Mouse (Mus musculus) G1E (cell line): ENCODE measurements around the gene Bmp10. TPM values are rescaled to one million over a fixed set of nuclear protein-coding genes. Genes with fewer than 3 reads are reported as not detected.
A peak's percentile ranks its signal among the peaks of the same experiment; 100 is the strongest.

Experiments used
- ATAC-seq: 2 replicates; pipeline ENCODE4 v1.8.0; 2016; ENCODE audit warnings: mild to moderate bottlenecking; ENCODE audit not compliant: insufficient number of reproducible peaks, poor library complexity, low FRiP score, severe bottlenecking; ENCODE audit errors: extremely low read depth
- DNase-seq: peaks from one replicate; pipeline ENCODE4 v3.0.0; 2012; ENCODE audit warnings: low spot score
- H3K27me3 ChIP-seq: 2 replicates; pipeline ENCODE4 v1.6.1; 2012; ENCODE audit warnings: mild to moderate bottlenecking, low read length, inconsistent platforms; ENCODE audit not compliant: insufficient read depth
- H3K36me3 ChIP-seq: replicated peaks from 2 replicates; pipeline ENCODE3; 2012; ENCODE audit warnings: mild to moderate bottlenecking, inconsistent platforms
- H3K4me1 ChIP-seq: 2 replicates; pipeline ENCODE4 v1.6.1; 2012; ENCODE audit warnings: low read depth, low read length, inconsistent platforms, mixed read lengths; ENCODE audit not compliant: insufficient read depth
- H3K4me3 ChIP-seq: 2 replicates; pipeline ENCODE4 v1.5.1; 2012; ENCODE audit warnings: low read depth, mild to moderate bottlenecking, inconsistent platforms, low read length, moderate library complexity, mixed read lengths
- H3K9me3 ChIP-seq: replicated peaks from 2 replicates; pipeline ENCODE4 v1.6.1; 2012; ENCODE audit warnings: inconsistent platforms
- CTCF ChIP-seq: IDR thresholded peaks from 2 replicates; pipeline ENCODE4 v1.5.1; 2012; ENCODE audit warnings: low read depth, low read length, inconsistent platforms, mixed read lengths
- GATA1 ChIP-seq: IDR thresholded peaks from 2 replicates; pipeline ENCODE4 v1.6.1; 2012; ENCODE audit warnings: borderline replicate concordance, low read length, inconsistent platforms, mixed read lengths
- GATA2 ChIP-seq: IDR thresholded peaks from 2 replicates; pipeline ENCODE4 v1.6.1; 2012; ENCODE audit warnings: low read depth, low read length, inconsistent platforms, borderline replicate concordance
- POLR2AphosphoS5 ChIP-seq: IDR thresholded peaks from 2 replicates; pipeline ENCODE4 v1.6.1; 2012; ENCODE audit warnings: low read depth, low read length, inconsistent platforms; ENCODE audit not compliant: insufficient replicate concordance
- TAL1 ChIP-seq: conservative IDR thresholded peaks from 2 replicates; pipeline ENCODE4 v1.6.1; 2012; ENCODE audit warnings: low read depth, low read length, inconsistent platforms, mixed read lengths
- polyA plus RNA-seq: library from polyadenylated mRNA; stranded (reverse); fragments of >175 nt; gene quantifications from 2 replicates; pipeline ENCODE4 v1.2.3, GENCODE M21; 2012
- total RNA-seq, 2 experiments: library from RNA; stranded (forward) in 1 of 2; stranded (reverse) in 1 of 2; fragments of 200-1000 nt in 1 of 2; fragments of >200 nt in 1 of 2; fragmentation: Nextera tagmentation in 1 of 2; gene quantifications; 2 replicates each; pipeline ENCODE4 v1.2.3; 2014 to 2017

Bmp10 gene
- not detected in 2 replicates for total RNA-seq (2014; fragmentation: Nextera tagmentation)
- 0.05 and 0.06 TPM in 2 replicates for total RNA-seq (2017)
- polyA plus RNA-seq, result not detected in 2 replicates

DNA sequence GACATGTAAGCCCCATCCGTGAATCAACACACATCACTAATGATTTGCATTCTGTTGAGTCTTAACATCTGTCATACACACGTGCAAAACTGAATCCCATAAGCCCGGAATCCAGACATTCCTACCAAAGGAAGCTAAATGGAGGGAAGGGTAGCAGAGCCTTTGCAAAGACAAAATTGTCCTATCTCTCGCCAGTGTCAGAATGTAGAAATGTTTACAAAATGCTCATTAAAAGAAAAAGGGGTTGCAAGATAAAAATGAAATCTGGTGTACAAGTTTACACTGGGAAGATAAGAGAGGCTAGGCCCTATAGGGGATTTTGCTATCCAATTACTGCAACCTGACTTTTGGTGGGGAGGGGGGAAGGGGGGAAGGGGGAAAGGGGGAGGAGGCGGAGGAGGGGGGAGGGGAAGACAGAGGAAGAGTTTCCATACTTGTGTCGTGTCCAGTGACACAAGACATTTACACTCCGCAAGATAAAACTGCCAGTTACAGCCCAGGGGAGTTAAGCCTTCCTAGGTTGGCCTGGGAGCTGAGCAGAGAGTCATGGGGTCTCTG lies at the start of gene Bmp10:
Gene Bmp10, plus strand, starts transcription at position 508 of the 558 bp plus-strand sequence.
- ATAC-seq (no peak), DNase-seq (no peak)
- Histone ChIP-seq H3K27me3 (peaks cover 22% of the 10 kb centered on the region), H3K4me1 (no peaks in the 10 kb centered on the region), H3K36me3 (no peaks in the 10 kb centered on the region), H3K9me3 (no peaks in the 10 kb centered on the region), H3K4me3 (no peak within 1 kb of the TSS)
- no peak for TF ChIP-seq GATA2
- TF ChIP-seq GATA1, result no peak
- TF ChIP-seq POLR2AphosphoS5, result no peak
- TF ChIP-seq TAL1, result no peak
- no peak for TF ChIP-seq CTCF

DNA sequence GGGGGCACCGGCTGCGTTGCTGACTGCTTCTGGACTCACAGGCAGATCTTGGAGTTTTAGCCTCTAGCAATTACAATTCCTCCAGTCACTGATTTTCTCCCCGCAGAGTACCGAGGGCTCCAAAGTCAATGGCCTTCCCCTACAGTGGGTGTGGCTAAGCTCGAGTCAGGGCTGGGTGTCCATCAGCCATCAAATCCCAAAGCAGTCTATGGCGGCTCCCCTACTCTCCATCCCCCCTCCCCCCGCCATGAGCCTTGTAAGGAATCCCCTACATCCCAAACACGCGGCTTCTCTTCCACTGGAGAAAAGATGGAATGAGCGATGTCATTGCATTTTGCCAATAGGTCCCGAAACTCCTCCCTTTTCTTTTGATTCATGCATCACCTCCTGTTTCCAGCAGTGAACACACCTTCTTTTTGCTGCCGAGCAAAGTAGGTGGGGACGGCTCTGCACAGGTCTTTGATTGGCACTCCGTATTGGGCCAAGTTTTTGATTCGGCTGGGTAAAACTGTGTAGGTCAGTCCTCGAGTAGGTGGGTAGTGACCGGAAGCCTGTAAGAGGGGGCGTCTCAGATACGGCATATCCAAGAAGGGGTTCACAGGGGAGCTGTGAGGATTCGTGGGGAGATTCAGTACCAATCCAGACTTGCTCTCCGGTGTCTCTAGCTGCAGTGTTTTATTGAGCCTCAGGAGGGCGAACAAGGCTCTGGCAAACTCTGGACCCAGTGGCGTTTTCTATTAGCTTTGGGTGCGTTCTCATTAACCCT lies 44.7 kb upstream of the Bmp10 start:
- Histone ChIP-seq H3K4me3 (no peak overlapping the region), H3K4me1 (no peaks in the 10 kb centered on the region), H3K9me3 (no peaks in the 10 kb centered on the region), H3K27me3 (peaks cover 52% of the 10 kb centered on the region), H3K36me3 (no peaks in the 10 kb centered on the region)
- DNase-seq (no peak), ATAC-seq (no peak)
- no peak for TF ChIP-seq TAL1
- TF ChIP-seq GATA1, result no peak
- TF ChIP-seq CTCF, result no peak
- TF ChIP-seq POLR2AphosphoS5, result no peak
- no peak for TF ChIP-seq GATA2

- peaks cover 55% of the 10 kb centered on the region for H3K27me3 ChIP-seq
Measured at GRCm38 (mm10) chr6:87384761-87385160, 44.0 kb upstream of the Bmp10 start.

DNA sequence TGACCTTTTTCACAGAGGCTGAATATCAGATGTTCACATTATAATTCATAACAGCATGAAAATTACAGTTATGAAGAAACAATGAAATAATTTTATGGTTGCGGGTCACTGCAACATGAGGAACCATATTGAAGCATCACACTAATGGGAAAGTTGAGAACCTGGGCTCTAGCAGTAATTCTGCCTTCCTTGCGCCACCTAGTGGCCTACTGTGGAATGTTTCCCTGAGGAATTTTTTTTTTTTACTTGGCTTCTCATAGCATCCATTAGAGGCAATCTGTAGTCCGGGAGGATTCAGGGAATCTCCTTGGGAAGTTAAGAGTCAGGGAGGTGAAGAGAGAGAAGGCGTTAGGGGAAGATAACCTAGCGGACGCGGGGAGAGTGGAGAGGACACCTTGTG lies 42.6 kb upstream of the Bmp10 start:
- TF ChIP-seq GATA2 (no peak), CTCF (peak; percentile 71)
- H3K4me1 ChIP-seq, result no peaks in the 10 kb centered on the region
- H3K27me3 ChIP-seq, result peaks cover 52% of the 10 kb centered on the region
- no peaks in the 10 kb centered on the region for H3K36me3 ChIP-seq
- DNase-seq (peak; percentile 29), ATAC-seq (no peak)
- H3K4me3 ChIP-seq, result no peak overlapping the region
- H3K9me3 ChIP-seq, result no peaks in the 10 kb centered on the region

More at GRCm38 (mm10) chr6:87384761-87385160, 44.0 kb upstream of the Bmp10 start:
- ATAC-seq, result no peak
- TF ChIP-seq POLR2AphosphoS5 (no peak), TAL1 (no peak), CTCF (no peak), GATA1 (no peak), GATA2 (no peak)
- H3K4me1 ChIP-seq, result no peaks in the 10 kb centered on the region
- H3K36me3 ChIP-seq, result no peaks in the 10 kb centered on the region
- H3K4me3 ChIP-seq, result no peak overlapping the region
- no peaks in the 10 kb centered on the region for H3K9me3 ChIP-seq
- DNase-seq, result no peak

DNA sequence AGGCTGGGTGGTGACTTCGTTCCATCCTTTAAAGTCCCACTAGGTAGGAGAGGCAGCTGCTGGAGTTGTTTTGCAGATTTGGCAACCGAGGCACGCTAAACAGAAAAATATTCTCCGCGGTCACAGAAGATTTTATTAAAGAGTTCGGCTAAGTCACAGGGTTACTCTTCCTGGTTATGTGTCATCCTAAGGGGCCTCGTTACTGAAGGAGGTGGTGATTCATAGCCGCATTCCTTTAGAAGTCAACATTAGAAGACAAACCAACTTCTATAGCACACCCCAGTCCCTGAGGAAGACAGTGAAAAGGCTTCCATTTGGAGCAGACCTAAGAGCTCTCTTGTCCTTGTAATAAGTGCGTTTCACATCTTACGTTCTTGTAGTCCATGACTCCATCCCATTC lies 42.1 kb upstream of the Bmp10 start:
- TF ChIP-seq POLR2AphosphoS5, result no peak
- no peak for TF ChIP-seq TAL1
- Histone ChIP-seq H3K36me3 (no peaks in the 10 kb centered on the region), H3K4me1 (no peaks in the 10 kb centered on the region), H3K27me3 (peaks cover 52% of the 10 kb centered on the region), H3K4me3 (no peak overlapping the region), H3K9me3 (no peaks in the 10 kb centered on the region)
- DNase-seq (no peak), ATAC-seq (no peak)

DNA sequence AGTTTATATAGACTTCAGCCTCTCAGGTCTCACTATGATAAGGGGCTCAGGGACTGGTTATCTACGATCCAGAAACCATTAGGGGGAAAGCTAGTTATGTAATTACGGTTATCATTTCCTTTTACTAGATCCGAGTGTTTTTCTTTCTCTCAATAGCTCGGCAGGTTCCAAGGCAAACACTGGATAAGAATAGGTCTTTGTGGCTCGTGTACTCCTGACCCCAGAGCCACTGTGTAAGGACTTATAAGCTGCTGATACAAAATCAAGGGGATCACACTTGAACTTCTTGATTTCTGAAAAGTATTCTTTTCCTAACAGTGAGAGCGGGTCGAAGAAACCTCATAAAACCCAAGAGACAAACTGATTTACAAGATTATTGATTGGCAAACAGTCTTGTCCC lies 39.9 kb upstream of the Bmp10 start, which contains the start of gene Gkn3:
Gene Gkn3, minus strand, starts transcription at position 59 of the 400 bp plus-strand sequence.
- peaks cover 2% of the 10 kb centered on the region for H3K4me1 ChIP-seq
- DNase-seq, result no peak
- H3K4me3 ChIP-seq, result no peak within 1 kb of the TSS
- H3K9me3 ChIP-seq, result no peaks in the 10 kb centered on the region
- ATAC-seq, result no peak
- no peaks in the 10 kb centered on the region for H3K36me3 ChIP-seq
- H3K27me3 ChIP-seq, result peaks cover 46% of the 10 kb centered on the region
- TF ChIP-seq TAL1 (no peak), POLR2AphosphoS5 (no peak), CTCF (no peak), GATA1 (no peak), GATA2 (no peak)
